Mouse (Mus musculus) induced T-regulatory cell, adult 2 months (primary cell): ENCODE data around the gene Ntn4.

Experiments
- DNase-seq: peaks from one replicate; pipeline ENCODE4 v3.0.0-alpha.2; 2012; ENCODE audit warnings: low read depth

The Ntn4 gene

GRCm38 (mm10) chr10:93783216-93784013, 142.9 kb downstream of the Ntn4 start:
- no peak for DNase-seq
